Mouse (Mus musculus): Measurements from ENCODE around the gene Krtap10-4. TPM values are rescaled to one million over a fixed set of nuclear protein-coding genes. Genes with fewer than 3 reads are reported as not detected.

Gene Krtap10-4
- not detected in 2 replicates for polyA plus RNA-seq (2016; fragmentation: Nextera tagmentation; extraction: Ambion mirVana)

DNA sequence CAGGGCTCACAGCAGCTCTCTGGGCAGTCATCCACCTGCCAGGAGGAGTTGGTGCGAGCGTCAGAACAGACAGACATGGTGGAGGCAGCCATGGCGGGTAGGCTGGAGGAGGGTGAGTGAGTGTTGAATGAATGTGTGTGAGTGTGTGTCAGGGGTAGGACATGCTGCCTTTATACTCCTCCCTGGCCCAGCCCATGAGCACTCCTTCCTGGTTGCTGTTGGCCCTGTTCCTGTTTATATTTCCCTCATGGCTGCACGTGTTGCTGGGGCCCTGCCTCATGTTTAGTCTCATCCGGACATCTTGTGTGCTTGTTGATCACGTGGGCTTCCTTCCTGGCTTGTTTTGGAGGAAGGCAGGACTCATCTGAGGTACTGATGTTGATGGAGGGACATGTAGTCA, at the start of gene Krtap10-4:
TSS of gene Krtap10-4 (minus strand) at position 145 of the 400 bp plus-strand sequence.
- no peak within 1 kb of the TSS for H3K27ac ChIP-seq
- no peak within 1 kb of the TSS for H3K4me2 ChIP-seq (replicated peaks)
- no peaks in the 10 kb centered on the region for H3K27me3 ChIP-seq (replicated peaks)
- H3K9me3 ChIP-seq: no peaks in the 10 kb centered on the region; the same call in 1 of the 2 replicates
- WGBS: 81% methylated on average over 6 of the region's 6 CpGs
- H3K4me1 ChIP-seq: no peaks in the 10 kb centered on the region
- ATAC-seq (ENCODE audit: low FRiP score, low read depth): no peak
- H3K9ac ChIP-seq: no peak within 1 kb of the TSS
- no peaks in the 10 kb centered on the region for H3K36me3 ChIP-seq
- no peak within 1 kb of the TSS for H3K4me3 ChIP-seq

DNA sequence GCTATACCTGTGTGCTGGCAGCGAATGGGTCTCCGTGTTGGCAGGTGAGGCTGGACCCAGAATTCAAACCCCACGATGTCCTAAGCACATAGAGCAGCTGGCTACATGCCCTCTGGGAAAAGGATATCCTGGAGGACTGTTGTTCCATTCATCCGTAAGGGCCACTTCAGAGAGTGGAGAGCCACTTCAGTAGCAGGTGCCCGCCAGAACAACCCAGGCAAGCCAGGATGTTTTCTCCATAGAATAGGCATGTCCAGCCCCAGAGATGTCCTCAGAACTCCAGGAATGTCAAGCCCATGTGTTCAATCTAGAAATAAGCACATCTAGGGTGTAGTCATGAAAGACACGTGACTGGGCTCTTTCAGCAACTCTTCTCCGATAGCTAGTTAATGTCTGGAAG, 42.8 kb upstream of the Krtap10-4 start:
- ATAC-seq (ENCODE audit: low FRiP score, low read depth): no peak
- WGBS: 90% methylated on average over 7 of the region's 7 CpGs
- Histone ChIP-seq H3K4me2 (replicated peaks) (no peak overlapping the region), H3K27me3 (replicated peaks) (no peaks in the 10 kb centered on the region), H3K27ac (no peak overlapping the region), H3K9ac (no peak overlapping the region), H3K36me3 (no peaks in the 10 kb centered on the region), H3K4me1 (peaks cover 3% of the 10 kb centered on the region; the same call in 1 of the 2 replicates), H3K9me3 (no peaks in the 10 kb centered on the region), H3K4me3 (no peak overlapping the region)

DNA sequence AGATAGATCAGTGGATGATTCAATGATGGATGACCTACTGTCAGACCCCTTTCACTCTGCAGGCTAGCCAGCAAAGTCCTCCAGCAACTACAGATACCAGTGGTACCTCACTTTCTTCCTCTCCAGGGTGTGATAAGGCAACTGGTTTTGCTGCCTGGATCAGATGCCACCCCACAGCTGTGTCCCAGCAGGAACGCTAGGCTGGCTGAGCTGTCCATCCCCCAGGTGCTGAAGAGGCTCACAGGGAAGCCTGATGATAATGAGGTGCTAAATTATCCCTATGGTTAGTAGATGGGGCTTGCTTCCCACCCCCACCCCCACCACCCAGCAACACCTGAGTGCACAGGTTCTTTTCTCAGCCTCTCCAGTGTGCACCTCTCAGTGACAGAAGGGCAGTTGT, 40.7 kb upstream of the Krtap10-4 start:
- Histone ChIP-seq H3K9me3 (no peaks in the 10 kb centered on the region), H3K27ac (no peak overlapping the region), H3K4me3 (no peak overlapping the region), H3K27me3 (replicated peaks) (no peaks in the 10 kb centered on the region), H3K9ac (no peak overlapping the region), H3K4me2 (replicated peaks) (no peak overlapping the region), H3K36me3 (no peaks in the 10 kb centered on the region), H3K4me1 (peaks cover 6% of the 10 kb centered on the region; the same call in 1 of the 2 replicates)
- ATAC-seq (ENCODE audit: low FRiP score, low read depth): no peak
- 26% methylated on average over 1 of the region's 1 CpGs for whole genome bisulfite sequencing

DNA sequence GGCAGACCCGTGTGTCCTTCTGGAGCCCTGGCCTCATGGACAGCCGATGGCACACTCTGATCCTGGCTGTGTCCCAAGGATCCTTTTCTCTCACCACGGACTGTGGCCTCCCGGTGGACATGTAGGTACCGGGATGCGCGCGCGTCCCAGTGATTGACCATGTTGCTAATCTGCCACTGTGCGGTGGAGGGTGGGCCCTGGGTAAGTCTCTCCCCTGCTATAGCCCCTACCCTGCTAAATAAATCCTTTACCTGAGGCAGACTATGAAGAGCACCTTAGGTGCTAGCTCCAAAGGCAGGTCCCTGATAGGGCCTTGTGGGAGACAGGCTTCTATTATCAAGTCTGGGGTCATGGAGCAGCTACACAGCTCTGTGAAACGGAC, 37.9 kb upstream of the Krtap10-4 start:
- Histone ChIP-seq H3K9me3 (no peaks in the 10 kb centered on the region), H3K27ac (no peak overlapping the region), H3K4me1 (peaks cover 6% of the 10 kb centered on the region; the same call in 1 of the 2 replicates), H3K4me2 (replicated peaks) (peak overlapping the region; percentile 50), H3K4me3 (0 out of 2 replicates have a peak overlapping the region, but pooled peaks have one; percentile 15), H3K36me3 (no peaks in the 10 kb centered on the region), H3K9ac (no peak overlapping the region), H3K27me3 (replicated peaks) (no peaks in the 10 kb centered on the region)
- ATAC-seq (ENCODE audit: low FRiP score, low read depth): peak; percentile 56
- 37% methylated on average over 11 of the region's 11 CpGs for WGBS

DNA sequence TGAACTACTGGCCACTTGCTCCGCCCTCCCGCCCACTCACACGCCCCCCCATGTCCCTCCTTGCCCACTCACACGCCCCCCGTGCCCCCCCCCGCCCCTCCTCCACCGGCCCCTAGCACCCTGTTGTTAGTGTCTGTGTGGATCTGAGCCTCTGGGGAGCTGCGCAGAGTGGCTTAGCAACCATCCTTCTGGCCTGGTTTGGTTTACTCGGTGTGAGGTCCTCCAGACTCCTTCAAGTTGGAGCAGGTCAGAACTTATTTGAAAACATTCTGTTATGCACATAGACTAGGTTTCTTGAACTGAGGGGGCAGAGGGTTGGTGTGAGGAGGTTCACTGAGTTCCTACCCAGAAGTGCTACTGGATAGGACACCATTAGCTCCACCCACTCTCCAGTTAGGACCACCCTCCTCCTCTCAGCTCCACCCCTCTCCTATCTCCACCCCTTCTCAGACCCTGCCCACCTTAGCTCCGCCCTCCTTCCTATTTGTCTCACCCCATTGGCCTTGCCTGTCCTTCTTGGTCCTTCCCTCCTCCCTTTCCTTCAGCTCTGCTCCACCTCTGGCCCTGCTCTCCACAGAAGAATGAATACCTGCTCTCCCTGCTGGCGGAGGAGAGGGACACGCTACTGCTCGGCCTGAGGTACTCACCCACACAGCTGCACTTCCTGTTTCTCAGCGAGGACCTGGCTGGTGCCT, 37.3 kb upstream of the Krtap10-4 start:
- no peaks in the 10 kb centered on the region for H3K36me3 ChIP-seq
- no peak overlapping the region for H3K9ac ChIP-seq
- 40% methylated on average over 14 of the region's 14 CpGs for WGBS
- H3K4me3 ChIP-seq: 0 out of 2 replicates have a peak overlapping the region, but pooled peaks have one; percentile 15
- H3K27me3 ChIP-seq (replicated peaks): no peaks in the 10 kb centered on the region
- H3K4me1 ChIP-seq: peaks cover 6% of the 10 kb centered on the region; the same call in 1 of the 2 replicates
- H3K27ac ChIP-seq: no peak overlapping the region
- H3K9me3 ChIP-seq: no peaks in the 10 kb centered on the region
- ATAC-seq (ENCODE audit: low FRiP score, low read depth): peak; percentile 56; the same call in 1 of the 2 replicates
- H3K4me2 ChIP-seq (replicated peaks): peak overlapping the region; percentile 50

DNA sequence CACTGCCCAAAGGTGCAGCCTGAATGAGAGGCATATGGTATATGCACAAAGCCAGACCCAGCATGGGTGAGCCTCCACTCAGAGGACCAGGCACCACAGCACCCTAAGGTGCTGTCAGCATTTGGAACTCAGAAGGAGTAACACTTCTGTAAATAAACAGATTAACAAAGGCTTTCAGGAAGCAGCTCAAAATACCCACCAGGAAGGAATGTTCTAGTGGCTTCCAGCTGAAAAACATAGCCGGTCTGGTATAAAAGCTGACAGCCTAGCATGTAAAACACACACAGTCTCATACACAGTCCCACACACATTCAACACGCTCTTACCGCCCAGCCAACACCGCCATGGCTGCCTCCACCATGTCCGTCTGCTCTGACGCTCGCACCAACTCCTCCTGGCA, 34.8 kb upstream of the Krtap10-4 start, which contains the start of gene Gm3285:
TSS of gene Gm3285 (plus strand) at position 301 of the 400 bp plus-strand sequence.
- H3K9ac ChIP-seq: no peak within 1 kb of the TSS
- no peak within 1 kb of the TSS for H3K4me2 ChIP-seq (replicated peaks)
- no peak for ATAC-seq (ENCODE audit: low FRiP score, low read depth)
- no peak within 1 kb of the TSS for H3K4me3 ChIP-seq
- peaks cover 5% of the 10 kb centered on the region; the same call in 1 of the 2 replicates for H3K9me3 ChIP-seq
- peaks cover 6% of the 10 kb centered on the region; the same call in 1 of the 2 replicates for H3K4me1 ChIP-seq
- H3K36me3 ChIP-seq: no peaks in the 10 kb centered on the region
- no peak within 1 kb of the TSS for H3K27ac ChIP-seq
- H3K27me3 ChIP-seq (replicated peaks): no peaks in the 10 kb centered on the region
- 57% methylated on average over 7 of the region's 7 CpGs for WGBS

DNA sequence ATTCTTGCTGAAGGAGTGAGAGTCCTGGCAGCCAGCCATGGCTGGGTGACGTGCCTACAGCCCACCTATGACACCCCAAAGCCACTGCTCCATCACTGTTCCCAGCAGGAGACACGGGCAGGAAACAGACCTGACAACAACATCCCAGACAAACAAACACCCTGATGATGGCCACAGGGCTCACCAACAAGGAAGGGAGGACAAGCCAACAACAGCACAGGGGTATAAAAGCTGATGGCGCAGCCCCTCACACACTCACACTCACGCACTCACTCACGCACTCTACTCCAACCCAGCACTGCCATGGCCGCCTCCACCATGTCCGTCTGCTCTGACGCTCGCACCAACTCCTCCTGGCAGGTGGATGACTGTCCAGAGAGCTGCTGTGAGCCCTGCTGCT, 25.7 kb upstream of the Krtap10-4 start, which contains the start of gene Gm10318:
TSS of gene Gm10318 (plus strand) at position 301 of the 400 bp plus-strand sequence.
- no peaks in the 10 kb centered on the region for H3K36me3 ChIP-seq
- H3K27ac ChIP-seq: no peak within 1 kb of the TSS
- no peaks in the 10 kb centered on the region for H3K4me1 ChIP-seq

DNA sequence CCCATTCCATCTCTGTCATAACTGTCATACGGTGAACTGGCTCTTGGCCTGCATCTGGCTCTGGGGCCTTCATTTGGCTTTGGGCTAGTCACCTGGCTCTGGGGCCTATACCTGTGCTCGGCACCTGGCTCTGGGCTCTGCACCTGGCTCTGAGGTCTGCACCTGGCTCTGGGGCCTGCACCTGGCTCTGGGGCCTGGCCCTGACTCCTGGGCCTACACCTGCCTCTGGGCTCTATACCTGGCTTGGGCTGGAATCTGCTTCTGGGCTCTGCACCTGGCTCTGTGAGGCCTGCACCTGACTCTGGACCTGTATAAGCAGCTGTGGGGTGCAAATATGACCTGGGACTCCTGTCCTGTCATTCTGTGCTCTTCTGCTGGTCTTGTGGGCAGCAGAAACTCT, 20.6 kb upstream of the Krtap10-4 start:
- WGBS: 91% methylated on average over 2 of the region's 2 CpGs
- H3K27ac ChIP-seq: no peak overlapping the region
- H3K27me3 ChIP-seq (replicated peaks): no peaks in the 10 kb centered on the region
- ATAC-seq (ENCODE audit: low FRiP score, low read depth): no peak
- H3K9me3 ChIP-seq: 0 out of 2 replicates have a peak, but pooled peaks cover 6% of the 10 kb centered on the region
- H3K4me3 ChIP-seq: no peak overlapping the region
- H3K4me2 ChIP-seq (replicated peaks): no peak overlapping the region
- H3K36me3 ChIP-seq: no peaks in the 10 kb centered on the region
- H3K4me1 ChIP-seq: no peaks in the 10 kb centered on the region
- H3K9ac ChIP-seq: no peak overlapping the region

More for the DNA sequence above, 25.7 kb upstream of the Krtap10-4 start, which contains the start of gene Gm10318:
- H3K4me2 ChIP-seq (replicated peaks): no peak within 1 kb of the TSS
- H3K27me3 ChIP-seq (replicated peaks): no peaks in the 10 kb centered on the region
- ATAC-seq (ENCODE audit: low FRiP score, low read depth): no peak
- no peak within 1 kb of the TSS for H3K4me3 ChIP-seq
- no peaks in the 10 kb centered on the region for H3K9me3 ChIP-seq
- 68% methylated on average over 9 of the region's 9 CpGs for WGBS
- H3K9ac ChIP-seq: no peak within 1 kb of the TSS

DNA sequence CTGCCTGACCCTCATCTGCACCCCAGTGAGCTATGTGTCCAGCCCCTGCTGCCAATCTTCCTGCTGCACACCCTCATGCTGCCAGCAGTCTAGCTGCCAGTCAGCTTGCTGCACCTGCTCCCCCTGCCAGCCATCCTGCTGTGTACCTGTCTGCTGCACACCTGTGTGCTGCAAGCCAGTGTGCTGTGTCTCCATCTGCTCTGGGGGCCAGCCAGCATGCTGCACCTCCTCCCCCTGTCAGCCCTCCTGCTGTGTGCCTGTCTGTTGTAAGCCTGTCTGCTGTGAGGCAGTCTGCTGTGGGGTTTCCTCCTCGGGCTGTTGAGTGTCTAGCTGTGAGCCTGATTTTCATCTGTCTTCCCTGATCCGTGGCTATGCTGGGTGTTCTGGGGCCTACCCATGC, 20.1 kb upstream of the Krtap10-4 start:
- H3K9ac ChIP-seq: no peak overlapping the region
- ATAC-seq (ENCODE audit: low FRiP score, low read depth): no peak
- H3K27me3 ChIP-seq (replicated peaks): no peaks in the 10 kb centered on the region
- 0 out of 2 replicates have a peak, but pooled peaks cover 6% of the 10 kb centered on the region for H3K9me3 ChIP-seq
- no peaks in the 10 kb centered on the region for H3K4me1 ChIP-seq
- H3K27ac ChIP-seq: no peak overlapping the region
- WGBS: 21% methylated on average over 2 of the region's 2 CpGs
- no peak overlapping the region for H3K4me2 ChIP-seq (replicated peaks)
- no peaks in the 10 kb centered on the region for H3K36me3 ChIP-seq
- H3K4me3 ChIP-seq: no peak overlapping the region

DNA sequence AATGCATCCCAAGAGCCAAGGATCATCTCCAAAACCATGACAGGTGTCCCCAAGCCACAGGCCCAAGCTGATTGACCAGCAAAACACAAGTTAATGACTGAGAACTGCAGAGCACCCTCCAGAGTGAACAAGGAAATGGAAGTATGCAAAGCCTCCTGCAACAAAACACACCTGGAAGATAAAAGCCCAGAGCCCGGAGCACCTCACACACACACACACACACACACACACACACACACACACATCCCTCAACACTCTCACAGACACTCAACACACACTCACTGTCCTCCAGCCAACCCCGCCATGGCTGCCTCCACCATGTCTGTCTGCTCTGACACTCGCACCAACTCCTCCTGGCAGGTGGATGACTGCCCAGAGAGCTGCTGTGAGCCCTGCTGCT, 19.6 kb upstream of the Krtap10-4 start, which contains the start of gene Gm36176:
TSS of gene Gm36176 (plus strand) at position 301 of the 400 bp plus-strand sequence.
- no peaks in the 10 kb centered on the region for H3K27me3 ChIP-seq (replicated peaks)
- no peak for ATAC-seq (ENCODE audit: low FRiP score, low read depth)
- WGBS: 58% methylated on average over 3 of the region's 3 CpGs
- H3K9me3 ChIP-seq: 0 out of 2 replicates have a peak, but pooled peaks cover 6% of the 10 kb centered on the region
- H3K9ac ChIP-seq: no peak within 1 kb of the TSS
- H3K36me3 ChIP-seq: no peaks in the 10 kb centered on the region
- no peaks in the 10 kb centered on the region for H3K4me1 ChIP-seq
- no peak within 1 kb of the TSS for H3K4me2 ChIP-seq (replicated peaks)
- H3K4me3 ChIP-seq: no peak within 1 kb of the TSS
- H3K27ac ChIP-seq: no peak within 1 kb of the TSS

DNA sequence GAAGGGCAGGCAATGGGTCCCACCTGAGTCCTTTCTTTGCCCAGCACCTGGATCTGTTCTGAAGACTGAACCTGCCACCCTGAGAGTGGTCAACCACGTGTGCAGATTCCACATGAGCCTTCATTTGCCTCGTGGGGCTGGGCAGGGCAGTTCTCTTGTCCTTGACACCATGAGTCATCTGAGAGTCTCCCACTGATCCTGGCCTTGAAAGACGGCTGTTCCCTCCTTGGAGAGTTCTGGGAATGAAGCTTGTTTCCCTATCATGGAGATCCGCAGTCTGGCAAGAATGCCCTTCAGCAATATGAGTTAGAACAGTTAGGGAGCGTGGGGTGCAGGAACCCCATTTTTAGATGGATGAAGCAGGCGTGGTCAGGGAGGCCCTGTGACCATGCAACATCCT, 12.1 kb upstream of the Krtap10-4 start:
- 0 out of 2 replicates have a peak, but pooled peaks cover 2% of the 10 kb centered on the region for H3K9me3 ChIP-seq
- no peak overlapping the region for H3K27ac ChIP-seq
- H3K9ac ChIP-seq: no peak overlapping the region
- no peak overlapping the region for H3K4me3 ChIP-seq
- WGBS: 84% methylated on average over 6 of the region's 6 CpGs
- no peaks in the 10 kb centered on the region for H3K27me3 ChIP-seq (replicated peaks)
- H3K36me3 ChIP-seq: no peaks in the 10 kb centered on the region
- H3K4me1 ChIP-seq: no peaks in the 10 kb centered on the region
- no peak overlapping the region for H3K4me2 ChIP-seq (replicated peaks)
- no peak for ATAC-seq (ENCODE audit: low FRiP score, low read depth)

DNA sequence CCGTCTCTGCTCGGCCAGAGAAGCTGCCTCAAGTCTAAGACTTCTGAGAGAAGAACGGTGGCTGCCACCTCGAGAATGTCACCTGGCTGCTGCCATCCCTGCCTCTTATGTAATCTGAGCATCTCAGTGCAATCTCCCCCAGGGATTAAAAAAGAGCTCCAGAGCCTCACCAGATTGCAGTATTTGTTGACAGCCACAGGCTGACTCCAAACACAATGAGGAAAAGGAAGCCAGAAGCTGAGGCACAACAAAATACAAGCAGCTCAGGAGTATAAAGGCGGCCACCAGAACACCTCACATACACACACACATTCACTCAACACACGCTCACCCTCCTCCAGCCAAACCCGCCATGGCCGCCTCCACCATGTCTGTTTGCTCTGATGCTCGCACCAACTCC, 8.8 kb upstream of the Krtap10-4 start, which contains the start of gene Krtap10-10:
TSS of gene Krtap10-10 (plus strand) at position 301 of the 400 bp plus-strand sequence.
- Histone ChIP-seq H3K9ac (no peak within 1 kb of the TSS), H3K4me3 (no peak within 1 kb of the TSS), H3K27me3 (replicated peaks) (no peaks in the 10 kb centered on the region), H3K4me2 (replicated peaks) (no peak within 1 kb of the TSS), H3K9me3 (no peaks in the 10 kb centered on the region), H3K4me1 (no peaks in the 10 kb centered on the region), H3K36me3 (no peaks in the 10 kb centered on the region), H3K27ac (no peak within 1 kb of the TSS)
- WGBS: 73% methylated on average over 9 of the region's 9 CpGs
- no peak for ATAC-seq (ENCODE audit: low FRiP score, low read depth)

All from neural tube, embryonic 12.5 days (tissue).